Mouse (Mus musculus) T-cell, adult 66 days (primary cell): ENCODE data around the gene Ang2. TPM values are rescaled to one million over a fixed set of nuclear protein-coding genes. Genes with fewer than 3 reads are reported as not detected.

Experiments
- total RNA-seq, 2 experiments: library from RNA; stranded (reverse); gene quantifications; 3 replicates in 1 of 2; 4 replicates in 1 of 2; pipeline ENCODE4 v1.2.4; 2023

The Ang2 gene
- total RNA-seq, result not detected

GRCm38 (mm10) chr14:51199098-51200023 is at the start of gene Ang2:
TSS of gene Ang2 (minus strand) at chr14:51199148.

GRCm38 (mm10) chr14:51203115-51203514 is 4.2 kb upstream of the Ang2 start, which contains the start of gene Ear14:
TSS of gene Ear14 (plus strand) at chr14:51203391.

GRCm38 (mm10) chr14:51161976-51162375 is 37.0 kb downstream of the Ang2 start, which contains the start of gene Rnase2b:
TSS of gene Rnase2b (plus strand) at chr14:51162260.

GRCm38 (mm10) chr14:51146685-51147084 is 52.3 kb downstream of the Ang2 start, which contains the start of gene Rnase1:
TSS of gene Rnase1 (minus strand) at chr14:51146785.

Other genes with a start within 250 kb of the Ang2 start
- gene Pnp2, start 243.2 kb downstream of the Ang2 start, total RNA-seq, result 1 to 10 TPM in 1 of 2 experiments, under 1 TPM in 1; 0.56 to 1.3 TPM
- gene Rnase10, start 191.4 kb downstream of the Ang2 start, total RNA-seq, result not detected
- not detected for gene Rnase9, start 157.3 kb downstream of the Ang2 start, total RNA-seq
- not detected for gene Rnase11, start 149.0 kb downstream of the Ang2 start, total RNA-seq
- not detected for gene Rnase12, start 141.5 kb downstream of the Ang2 start, total RNA-seq
- gene Olfr750, start 124.7 kb downstream of the Ang2 start, total RNA-seq, result not detected
- 1 to 10 TPM in 1 of 2 experiments, under 1 TPM in 1; 0.76 to 1.7 TPM for gene Rnase4, start 108.1 kb downstream of the Ang2 start, total RNA-seq
- gene Ang, start 108.0 kb downstream of the Ang2 start, total RNA-seq, result not detected
- gene Eddm3b, start 84.7 kb downstream of the Ang2 start, total RNA-seq, result not detected
- gene Rnase6, start 75.2 kb downstream of the Ang2 start, total RNA-seq, result 1 to 10 TPM; 3.9 to 4.3 TPM
- not detected for gene Rnase1, start 52.4 kb downstream of the Ang2 start, total RNA-seq
- gene Rnase2b, start 36.9 kb downstream of the Ang2 start, total RNA-seq, result not detected
- gene Ear14, start 4.2 kb upstream of the Ang2 start, total RNA-seq, result not detected
- gene Rnase2a, start 57.0 kb upstream of the Ang2 start, total RNA-seq, result not detected
- not detected for gene Gm7247, start 162.6 kb upstream of the Ang2 start, total RNA-seq
- gene Vmn2r88, start 211.7 kb upstream of the Ang2 start, total RNA-seq, result not detected